Mouse (Mus musculus): ENCODE data around the gene Sec24a.

GRCm38 (mm10) chr11:51649111-51649888 lies 114.1 kb downstream of the Sec24a start:
- TF ChIP-seq CTCF (IDR thresholded peaks at IDR 0.05; ENCODE audit: control insufficient read depth, insufficient read depth, insufficient replicate concordance, low read depth, low read length) (no peak), POLR2A (IDR thresholded peaks at IDR 0.05; ENCODE audit: control insufficient read depth, low read depth, low read length) (no peak)

Data from testis, adult 2 months (tissue).